Mouse (Mus musculus): ENCODE results near the gene Vegfb. TPM values are rescaled to one million over a fixed set of nuclear protein-coding genes. Genes with fewer than 3 reads are reported as not detected.

Vegfb gene
- polyA plus RNA-seq, 1 experiment from 2014 or later: 49.6 TPM

Other genes starting within 250 kb of the Vegfb start
- gene Rps6ka4, start 147.0 kb downstream of the Vegfb start, polyA plus RNA-seq (2015; fragmentation: Nextera tagmentation; extraction: Ambion mirVana): 17.3 and 17.4 TPM in 2 replicates
- 0.80 and 0.85 TPM in 2 replicates for gene Ccdc88b, start 129.4 kb downstream of the Vegfb start, polyA plus RNA-seq (2015; fragmentation: Nextera tagmentation; extraction: Ambion mirVana)
- gene Trmt112, start 78.0 kb downstream of the Vegfb start, polyA plus RNA-seq (2015; fragmentation: Nextera tagmentation; extraction: Ambion mirVana): 93.9 and 101 TPM in 2 replicates
- gene Prdx5, start 77.5 kb downstream of the Vegfb start, polyA plus RNA-seq (2015; fragmentation: Nextera tagmentation; extraction: Ambion mirVana): 408 and 532 TPM in 2 replicates
- 17.7 and 17.8 TPM in 2 replicates for gene Esrra, start 65.8 kb downstream of the Vegfb start, polyA plus RNA-seq (2015; fragmentation: Nextera tagmentation; extraction: Ambion mirVana)
- 2.9 and 3.3 TPM in 2 replicates for gene Catsperz, start 62.3 kb downstream of the Vegfb start, polyA plus RNA-seq (2015; fragmentation: Nextera tagmentation; extraction: Ambion mirVana)
- 14.4 and 19.1 TPM in 2 replicates for gene Kcnk4, start 53.1 kb downstream of the Vegfb start, polyA plus RNA-seq (2015; fragmentation: Nextera tagmentation; extraction: Ambion mirVana)
- gene Bad, start 45.8 kb downstream of the Vegfb start, polyA plus RNA-seq (2015; fragmentation: Nextera tagmentation; extraction: Ambion mirVana): 96.0 and 109 TPM in 2 replicates
- gene Gpr137, start 45.2 kb downstream of the Vegfb start, polyA plus RNA-seq (2015; fragmentation: Nextera tagmentation; extraction: Ambion mirVana): 67.1 and 77.6 TPM in 2 replicates
- gene Ppp1r14b, start 12.7 kb downstream of the Vegfb start, polyA plus RNA-seq (2015; fragmentation: Nextera tagmentation; extraction: Ambion mirVana): 89.4 and 96.8 TPM in 2 replicates
- gene Plcb3, start 11.2 kb downstream of the Vegfb start, polyA plus RNA-seq (2015; fragmentation: Nextera tagmentation; extraction: Ambion mirVana): 13.1 and 13.8 TPM in 2 replicates
- 159 and 192 TPM in 2 replicates for gene Fkbp2, start 7.2 kb downstream of the Vegfb start, polyA plus RNA-seq (2015; fragmentation: Nextera tagmentation; extraction: Ambion mirVana)
- gene Dnajc4, start 4.9 kb upstream of the Vegfb start, polyA plus RNA-seq (2015; fragmentation: Nextera tagmentation; extraction: Ambion mirVana): 22.7 and 24.8 TPM in 2 replicates
- 20.6 and 21.8 TPM in 2 replicates for gene Nudt22, start 8.5 kb upstream of the Vegfb start, polyA plus RNA-seq (2015; fragmentation: Nextera tagmentation; extraction: Ambion mirVana)
- 22.7 and 25.3 TPM in 2 replicates for gene Trpt1, start 8.5 kb upstream of the Vegfb start, polyA plus RNA-seq (2015; fragmentation: Nextera tagmentation; extraction: Ambion mirVana)
- gene Fermt3, start 31.8 kb upstream of the Vegfb start, polyA plus RNA-seq (2015; fragmentation: Nextera tagmentation; extraction: Ambion mirVana): 4.0 and 5.7 TPM in 2 replicates
- gene Stip1, start 52.3 kb upstream of the Vegfb start, polyA plus RNA-seq (2015; fragmentation: Nextera tagmentation; extraction: Ambion mirVana): 214 and 236 TPM in 2 replicates
- gene Macrod1, start 69.2 kb upstream of the Vegfb start, polyA plus RNA-seq (2015; fragmentation: Nextera tagmentation; extraction: Ambion mirVana): 6.3 and 7.1 TPM in 2 replicates
- 8.8 and 11.3 TPM in 2 replicates for gene Flrt1, start 118.1 kb upstream of the Vegfb start, polyA plus RNA-seq (2015; fragmentation: Nextera tagmentation; extraction: Ambion mirVana)
- 246 and 249 TPM in 2 replicates for gene Otub1, start 218.7 kb upstream of the Vegfb start, polyA plus RNA-seq (2015; fragmentation: Nextera tagmentation; extraction: Ambion mirVana)
- gene Cox8a, start 230.0 kb upstream of the Vegfb start, polyA plus RNA-seq (2015; fragmentation: Nextera tagmentation; extraction: Ambion mirVana): 1,071 and 1,270 TPM in 2 replicates